Mouse (Mus musculus): ENCODE measurements around the gene Cul4a.

Cul4a gene

DNA sequence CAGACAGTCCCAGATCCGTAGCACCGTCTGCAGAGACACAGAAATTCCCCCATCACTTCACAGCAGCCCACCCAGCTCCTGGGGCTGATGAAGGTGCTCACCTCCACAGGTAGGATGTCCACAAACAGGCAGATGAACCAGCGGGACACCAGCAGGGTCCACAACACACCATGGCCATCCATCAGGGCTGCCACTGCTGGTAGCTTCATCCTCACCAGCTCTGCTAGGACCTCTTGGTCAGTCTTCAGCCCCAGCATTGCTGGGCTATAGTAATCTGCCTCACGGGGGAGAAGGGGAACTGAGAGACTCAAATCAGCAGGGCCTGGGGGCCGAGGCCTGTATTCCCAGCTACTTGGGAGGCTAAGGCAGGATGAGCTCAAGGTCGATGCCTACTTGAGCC, 74.1 kb downstream of the Cul4a start:
- in situ Hi-C loops (cut with MboI; ENCODE audit: low sequenced_read_pairs) = no loop called here

DNA sequence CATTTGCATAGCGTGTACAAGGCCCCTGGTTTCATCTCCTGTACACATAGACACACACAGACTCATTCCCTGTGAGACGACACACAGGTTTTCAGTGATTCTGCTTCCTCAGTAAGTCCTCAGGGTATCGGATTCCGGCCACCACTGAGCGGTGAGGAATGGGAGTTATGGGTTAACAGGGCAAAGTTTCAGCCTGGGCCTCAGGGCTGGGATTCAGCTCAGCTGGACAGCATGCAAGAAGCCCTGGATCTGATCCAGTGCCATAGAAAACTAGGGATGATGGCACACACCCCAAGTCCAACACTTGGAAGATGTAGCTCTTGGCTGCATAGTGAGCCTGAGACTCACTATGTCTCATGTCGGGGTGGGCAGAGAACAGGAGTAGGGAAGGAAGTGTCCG, 74.5 kb downstream of the Cul4a start:
- in situ Hi-C loops (cut with MboI; ENCODE audit: low sequenced_read_pairs) = no loop called here

DNA sequence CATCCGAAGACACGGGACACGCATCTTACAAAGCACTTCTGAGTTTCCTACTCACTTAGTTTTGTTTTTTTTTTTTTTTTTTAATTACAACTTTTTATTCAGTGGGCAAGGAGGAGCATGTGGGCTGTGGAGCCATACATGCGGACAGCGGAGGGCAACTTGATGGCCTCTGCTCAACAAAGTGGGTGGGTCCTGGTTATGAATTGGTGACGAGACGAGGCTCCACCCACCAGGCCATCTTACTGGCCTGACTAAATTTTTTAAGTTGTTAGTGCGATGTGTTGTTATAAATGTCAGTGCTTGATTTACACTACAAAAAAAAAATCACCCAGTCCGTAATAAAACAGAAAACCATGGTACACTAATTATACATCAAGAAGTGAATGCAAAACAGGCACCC, 75.0 kb downstream of the Cul4a start:
- in situ Hi-C loops (cut with MboI; ENCODE audit: low sequenced_read_pairs) = no loop called here

DNA sequence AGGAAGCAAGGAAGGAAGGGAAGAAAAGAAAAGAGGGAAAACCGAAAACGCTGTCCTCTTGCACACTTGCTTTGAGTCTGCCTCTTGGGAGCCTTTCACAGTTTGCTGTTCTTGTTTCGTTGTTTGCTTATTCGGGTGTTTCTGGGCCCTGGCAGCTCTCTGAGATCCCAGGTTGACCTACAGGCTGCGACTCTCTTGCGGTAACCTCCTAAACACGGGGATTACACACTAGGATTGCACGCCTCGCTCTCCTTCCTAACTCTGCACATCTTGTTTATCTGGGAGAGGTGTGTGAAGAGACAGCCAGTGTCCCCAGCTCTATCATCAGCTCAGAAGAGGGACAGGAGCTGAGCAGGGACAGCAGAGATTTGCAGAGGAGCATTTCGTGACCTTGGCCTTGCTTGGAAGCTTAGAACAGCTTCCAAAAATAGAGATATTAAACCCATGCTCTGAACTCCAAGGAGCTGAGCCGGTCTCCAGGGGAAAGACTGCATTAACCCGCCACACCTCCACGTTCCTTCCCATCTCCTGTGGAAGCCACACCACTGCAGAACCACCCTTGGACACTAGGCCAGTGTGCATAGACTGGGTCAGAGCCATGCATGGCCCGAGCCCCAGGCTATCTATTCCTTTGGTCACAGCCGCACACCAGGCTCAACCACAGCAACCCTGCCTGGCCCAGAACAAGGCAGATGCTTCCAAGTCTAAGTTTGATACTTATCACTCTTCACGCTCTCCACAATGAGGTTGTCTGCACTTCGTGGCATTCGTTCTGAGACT, 75.7 kb downstream of the Cul4a start:
- in situ Hi-C loops (cut with MboI; ENCODE audit: low sequenced_read_pairs) = no loop called here

DNA sequence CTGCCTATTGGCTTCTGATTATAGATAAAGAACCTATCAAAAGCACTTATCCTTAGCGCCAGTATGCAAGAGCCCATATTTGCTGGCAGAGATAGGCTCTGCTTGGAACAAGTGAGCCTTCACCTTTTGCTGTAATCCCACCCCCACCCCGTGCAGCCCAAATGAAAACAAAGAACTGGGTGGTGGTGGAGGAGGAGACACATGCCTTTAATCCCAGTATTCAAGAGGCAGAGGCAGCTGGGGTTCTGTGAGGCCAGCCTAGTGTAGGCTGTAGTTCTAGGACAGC, 76.2 kb downstream of the Cul4a start:
- in situ Hi-C loops (cut with MboI; ENCODE audit: low sequenced_read_pairs) = no loop called here

DNA sequence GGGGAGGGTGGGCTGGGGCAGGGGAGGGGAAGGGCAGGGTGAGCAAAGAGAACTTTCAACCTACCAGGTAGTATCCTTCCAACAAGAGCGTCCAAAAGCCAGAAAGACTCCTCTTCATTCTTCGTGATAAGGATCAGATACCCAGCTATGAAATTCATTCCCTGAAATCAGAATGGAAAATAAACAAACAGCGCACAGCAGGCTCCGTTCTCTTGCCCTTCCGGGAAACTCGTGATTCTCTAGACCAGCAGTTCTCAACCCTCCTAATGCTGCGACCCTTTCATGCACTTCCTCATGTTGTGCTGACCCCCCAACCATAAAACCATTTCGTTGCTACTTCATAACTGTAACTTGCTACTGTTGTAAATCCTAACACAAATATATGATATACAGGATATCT, 81.4 kb downstream of the Cul4a start:
- in situ Hi-C loops (cut with MboI; ENCODE audit: low sequenced_read_pairs) = no loop called here

DNA sequence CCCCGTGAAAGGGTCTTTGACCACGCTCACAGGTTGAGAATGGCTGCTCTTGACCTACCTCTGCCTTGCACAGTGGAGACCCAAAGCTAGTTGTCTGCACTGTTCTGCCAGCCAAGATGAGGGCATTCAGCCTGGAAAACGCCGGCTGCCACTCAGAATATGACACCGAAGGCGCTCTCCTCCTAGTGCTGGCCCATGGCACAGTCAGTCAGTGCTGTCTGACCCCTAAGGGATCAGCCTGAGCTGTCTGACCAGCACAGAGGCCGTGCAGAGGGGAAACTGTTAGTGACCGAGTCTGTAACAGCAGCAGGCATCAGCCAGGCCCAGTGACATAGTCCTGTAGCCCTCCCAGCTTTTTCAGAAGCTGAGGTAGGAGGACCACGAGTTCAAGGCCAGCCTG, 81.8 kb downstream of the Cul4a start:
- in situ Hi-C loops (cut with MboI; ENCODE audit: low sequenced_read_pairs) = no loop called here

DNA sequence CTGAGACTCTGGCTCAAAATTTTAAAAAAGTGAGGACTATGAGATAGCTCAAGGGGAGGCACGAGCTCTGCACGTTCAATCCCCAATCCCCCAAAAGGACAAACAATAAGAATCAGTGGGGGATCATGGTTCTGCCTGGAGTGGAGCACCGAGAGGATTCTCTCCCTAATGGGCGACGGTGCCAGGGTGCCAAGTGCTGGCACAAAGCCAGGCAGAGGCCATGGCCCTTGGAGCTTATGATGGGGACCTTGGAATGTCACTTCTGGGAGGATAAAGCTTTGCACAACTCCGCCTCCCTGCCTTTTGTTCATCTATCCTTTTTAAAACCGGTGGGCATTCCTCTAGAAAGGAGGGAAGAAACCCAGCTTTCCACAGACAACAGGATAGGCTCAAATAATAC, 82.2 kb downstream of the Cul4a start:
- in situ Hi-C loops (cut with MboI; ENCODE audit: low sequenced_read_pairs) = no loop called here

DNA sequence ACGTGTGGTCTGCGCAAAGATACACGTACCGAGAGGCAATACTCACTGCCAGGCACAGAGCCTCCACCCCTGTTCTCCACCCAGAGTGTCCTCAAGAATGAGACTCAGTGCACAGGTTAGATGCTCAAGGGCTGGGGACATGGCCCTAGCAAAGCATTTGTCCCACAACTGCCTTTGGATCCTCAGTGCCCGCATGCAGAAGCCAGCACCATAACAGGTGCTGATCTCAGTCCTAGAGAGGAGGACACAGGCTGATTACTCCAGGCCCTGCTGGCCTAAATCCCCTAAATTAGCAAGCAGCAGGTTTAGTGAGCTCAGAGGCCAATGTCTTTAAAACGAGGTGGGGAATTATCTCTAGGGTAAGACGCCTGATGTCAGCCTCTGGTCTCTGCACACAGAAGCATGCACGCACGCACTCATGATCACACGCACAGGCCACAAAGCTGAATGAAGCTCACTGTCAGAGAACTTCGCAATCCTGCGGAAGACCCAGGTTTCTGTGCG, 82.7 kb downstream of the Cul4a start:
- in situ Hi-C loops (cut with MboI; ENCODE audit: low sequenced_read_pairs) = no loop called here

DNA sequence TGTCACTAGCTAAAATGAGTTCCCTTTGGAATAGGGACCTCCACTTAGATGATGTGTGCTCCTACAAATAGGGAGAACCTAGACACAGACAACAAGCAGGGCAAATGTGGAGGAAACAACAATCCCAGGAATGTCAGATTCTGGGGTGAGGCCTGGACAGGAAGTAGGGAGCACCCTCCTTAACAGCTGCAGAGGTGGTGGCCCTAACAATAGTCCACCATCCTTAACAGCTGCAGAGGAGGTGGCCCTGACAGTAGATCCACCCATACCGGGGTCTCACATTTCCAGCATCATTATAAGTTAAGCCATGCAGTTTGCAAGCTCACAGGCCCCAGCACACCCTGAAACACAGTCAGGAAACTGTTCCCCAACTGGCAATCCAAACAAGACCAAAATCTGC, 83.4 kb downstream of the Cul4a start:
- in situ Hi-C loops (cut with MboI; ENCODE audit: low sequenced_read_pairs) = no loop called here

DNA sequence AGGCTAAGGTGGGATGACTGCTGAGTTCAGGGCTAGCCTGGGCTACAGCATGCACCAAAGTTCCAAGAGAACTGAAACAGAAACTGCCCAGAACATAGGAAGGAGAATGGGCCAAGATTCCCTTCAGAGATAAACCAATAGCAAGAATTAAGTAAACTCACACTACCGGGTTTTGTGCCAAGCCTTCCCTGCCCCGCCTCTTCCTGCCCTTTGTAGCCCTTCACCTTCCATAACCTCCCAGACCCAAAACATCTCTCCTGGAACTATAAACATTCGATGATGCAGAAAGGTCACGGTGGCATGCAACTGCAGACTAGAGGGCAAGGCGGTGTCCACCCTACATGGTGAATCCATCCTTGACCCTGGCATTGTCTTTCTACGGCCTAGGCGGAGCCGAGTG, 84.8 kb downstream of the Cul4a start:
- in situ Hi-C loops (cut with MboI; ENCODE audit: low sequenced_read_pairs) = no loop called here

DNA sequence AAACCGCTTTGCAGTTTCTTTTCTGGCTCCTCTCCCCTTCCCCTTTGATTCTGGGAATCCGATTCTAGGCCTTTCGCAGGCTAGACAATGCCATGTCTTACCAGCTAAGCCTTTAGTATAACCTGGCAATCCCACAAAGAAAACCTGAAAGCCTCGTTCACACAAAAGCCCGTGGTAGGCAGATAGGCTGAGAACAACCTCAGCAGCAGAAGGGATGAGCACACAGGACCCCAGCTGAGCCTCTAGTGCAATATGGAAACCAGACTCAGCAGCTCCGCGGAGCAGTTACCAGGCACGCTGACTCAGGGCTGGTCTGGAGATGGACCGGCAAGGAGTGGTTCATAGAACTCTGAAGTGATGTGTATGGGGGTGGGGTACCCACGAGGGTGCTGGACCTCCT, 89.4 kb downstream of the Cul4a start:
- in situ Hi-C loops (cut with MboI; ENCODE audit: low sequenced_read_pairs) = no loop called here

DNA sequence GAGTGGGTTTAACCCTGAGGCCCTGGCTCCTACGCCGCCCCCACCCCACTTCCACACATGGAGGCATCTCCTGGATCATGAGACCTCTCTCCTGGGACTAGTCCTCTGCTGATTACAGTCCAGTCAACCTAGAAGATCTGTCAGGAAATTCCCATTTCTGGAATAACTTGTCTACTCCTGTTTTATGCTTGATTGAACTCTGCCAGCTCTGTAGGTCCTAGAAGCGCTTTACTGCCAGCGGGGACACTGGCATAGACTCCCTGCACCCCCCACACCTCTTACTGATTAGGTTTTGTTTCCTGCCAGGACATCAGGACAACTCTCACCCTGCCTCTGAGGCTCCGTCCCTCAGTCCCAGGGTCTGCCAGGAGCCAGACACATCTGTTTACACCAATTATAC, 92.1 kb downstream of the Cul4a start:
- in situ Hi-C loops (cut with MboI; ENCODE audit: low sequenced_read_pairs) = no loop called here

Data from CH12F3 (cell line).